Mouse (Mus musculus): ENCODE results near the gene Tmem150a. TPM values are rescaled to one million over a fixed set of nuclear protein-coding genes. Genes with fewer than 3 reads are reported as not detected.
A peak's percentile ranks its signal among the peaks of the same experiment; 100 is the strongest.

Gene Tmem150a
- 12.9 and 13.8 TPM in 2 replicates for polyA plus RNA-seq (2015; fragmentation: Nextera tagmentation; extraction: Ambion mirVana)

- Histone ChIP-seq H3K9ac (ENCODE audit: low read length) (peak within 1 kb of the TSS; percentile 81), H3K4me2 (ENCODE audit: low read depth, low read length) (peak within 1 kb of the TSS; percentile 88), H3K9me3 (replicated peaks; ENCODE audit: control insufficient read depth, low read length) (no peaks in the 10 kb centered on the region), H3K27me3 (ENCODE audit: control insufficient read depth, insufficient read depth, low read length) (no peaks in the 10 kb centered on the region), H3K4me3 (ENCODE audit: low read length) (peak within 1 kb of the TSS; percentile 70), H3K36me3 (ENCODE audit: control insufficient read depth, insufficient read depth) (peaks cover 14% of the 10 kb centered on the region), H3K4me1 (ENCODE audit: control insufficient read depth, insufficient read depth, low read length) (peaks cover 21% of the 10 kb centered on the region), H3K27ac (ENCODE audit: low read length) (peak within 1 kb of the TSS; percentile 38)
- under 1% methylated on average over 71 of the region's 71 CpGs for WGBS
- peak; percentile 92 for ATAC-seq (replicated peaks; ENCODE audit: extremely low read depth, insufficient read depth, low FRiP score)
These were observed at the start of gene Tmem150a for GRCm38 (mm10) chr6:72355066-72355911. Tmem150a (plus strand) TSS chr6:72355447.

- no peak for ATAC-seq (replicated peaks; ENCODE audit: extremely low read depth, insufficient read depth, low FRiP score)
- 88% methylated on average over 3 of the region's 3 CpGs for WGBS
- Histone ChIP-seq H3K9me3 (replicated peaks; ENCODE audit: control insufficient read depth, low read length) (no peaks in the 10 kb centered on the region), H3K4me2 (ENCODE audit: low read depth, low read length) (no peak overlapping the region), H3K27ac (ENCODE audit: low read length) (no peak overlapping the region), H3K4me1 (ENCODE audit: control insufficient read depth, insufficient read depth, low read length) (peaks cover 18% of the 10 kb centered on the region), H3K9ac (ENCODE audit: low read length) (no peak overlapping the region), H3K36me3 (ENCODE audit: control insufficient read depth, insufficient read depth) (no peaks in the 10 kb centered on the region), H3K27me3 (ENCODE audit: control insufficient read depth, insufficient read depth, low read length) (no peaks in the 10 kb centered on the region), H3K4me3 (ENCODE audit: low read length) (no peak overlapping the region)
These were observed 43.0 kb upstream of the Tmem150a start for GRCm38 (mm10) chr6:72312198-72312597.

- H3K4me2 ChIP-seq (ENCODE audit: low read depth, low read length): peak overlapping the region; percentile 4; the same call in 1 of the 2 replicates
- no peaks in the 10 kb centered on the region for H3K9me3 ChIP-seq (replicated peaks; ENCODE audit: control insufficient read depth, low read length)
- WGBS: 55% methylated on average over 11 of the region's 11 CpGs
- H3K4me3 ChIP-seq (ENCODE audit: low read length): no peak overlapping the region
- peaks cover 18% of the 10 kb centered on the region for H3K4me1 ChIP-seq (ENCODE audit: control insufficient read depth, insufficient read depth, low read length)
- H3K36me3 ChIP-seq (ENCODE audit: control insufficient read depth, insufficient read depth): peaks cover 7% of the 10 kb centered on the region; the same call in 1 of the 2 replicates
- no peaks in the 10 kb centered on the region for H3K27me3 ChIP-seq (ENCODE audit: control insufficient read depth, insufficient read depth, low read length)
- peak; percentile 68 for ATAC-seq (replicated peaks; ENCODE audit: extremely low read depth, insufficient read depth, low FRiP score)
- H3K9ac ChIP-seq (ENCODE audit: low read length): peak overlapping the region; percentile 32; the same call in 1 of the 2 replicates
- peak overlapping the region; percentile 80 for H3K27ac ChIP-seq (ENCODE audit: low read length)
These were observed 42.0 kb upstream of the Tmem150a start for GRCm38 (mm10) chr6:72313124-72313867.

- Histone ChIP-seq H3K9ac (ENCODE audit: low read length) (no peak overlapping the region), H3K9me3 (replicated peaks; ENCODE audit: control insufficient read depth, low read length) (no peaks in the 10 kb centered on the region), H3K4me1 (ENCODE audit: control insufficient read depth, insufficient read depth, low read length) (peaks cover 18% of the 10 kb centered on the region), H3K4me3 (ENCODE audit: low read length) (no peak overlapping the region), H3K27me3 (ENCODE audit: control insufficient read depth, insufficient read depth, low read length) (no peaks in the 10 kb centered on the region), H3K4me2 (ENCODE audit: low read depth, low read length) (no peak overlapping the region), H3K27ac (ENCODE audit: low read length) (no peak overlapping the region; the same call in 1 of the 2 replicates), H3K36me3 (ENCODE audit: control insufficient read depth, insufficient read depth) (peaks cover 23% of the 10 kb centered on the region)
- WGBS: 66% methylated on average over 2 of the region's 2 CpGs
- no peak for ATAC-seq (replicated peaks; ENCODE audit: extremely low read depth, insufficient read depth, low FRiP score)
These were observed 39.9 kb upstream of the Tmem150a start for GRCm38 (mm10) chr6:72315384-72315783.

GRCm38 (mm10) chr6:72316044-72316443 lies 39.2 kb upstream of the Tmem150a start:
- H3K4me2 ChIP-seq (ENCODE audit: low read depth, low read length): no peak overlapping the region
- ATAC-seq (replicated peaks; ENCODE audit: extremely low read depth, insufficient read depth, low FRiP score): no peak
- no peak overlapping the region for H3K4me3 ChIP-seq (ENCODE audit: low read length)
- H3K27ac ChIP-seq (ENCODE audit: low read length): 0 out of 2 replicates have a peak overlapping the region, but pooled peaks have one; percentile 1
- no peaks in the 10 kb centered on the region for H3K27me3 ChIP-seq (ENCODE audit: control insufficient read depth, insufficient read depth, low read length)
- no peaks in the 10 kb centered on the region for H3K9me3 ChIP-seq (replicated peaks; ENCODE audit: control insufficient read depth, low read length)
- peaks cover 18% of the 10 kb centered on the region for H3K4me1 ChIP-seq (ENCODE audit: control insufficient read depth, insufficient read depth, low read length)
- H3K36me3 ChIP-seq (ENCODE audit: control insufficient read depth, insufficient read depth): peaks cover 30% of the 10 kb centered on the region
- H3K9ac ChIP-seq (ENCODE audit: low read length): no peak overlapping the region
- WGBS: 39% methylated on average over 1 of the region's 1 CpGs

- WGBS: 75% methylated on average over 5 of the region's 5 CpGs
- Histone ChIP-seq H3K4me1 (ENCODE audit: control insufficient read depth, insufficient read depth, low read length) (peaks cover 9% of the 10 kb centered on the region), H3K4me2 (ENCODE audit: low read depth, low read length) (no peak overlapping the region), H3K27me3 (ENCODE audit: control insufficient read depth, insufficient read depth, low read length) (no peaks in the 10 kb centered on the region), H3K27ac (ENCODE audit: low read length) (no peak overlapping the region), H3K4me3 (ENCODE audit: low read length) (no peak overlapping the region), H3K9ac (ENCODE audit: low read length) (no peak overlapping the region), H3K9me3 (replicated peaks; ENCODE audit: control insufficient read depth, low read length) (no peaks in the 10 kb centered on the region), H3K36me3 (ENCODE audit: control insufficient read depth, insufficient read depth) (peaks cover 44% of the 10 kb centered on the region)
- ATAC-seq (replicated peaks; ENCODE audit: extremely low read depth, insufficient read depth, low FRiP score): no peak
These were observed 36.8 kb upstream of the Tmem150a start for GRCm38 (mm10) chr6:72318440-72318839.

GRCm38 (mm10) chr6:72319019-72319418 lies 36.2 kb upstream of the Tmem150a start:
- Histone ChIP-seq H3K4me2 (ENCODE audit: low read depth, low read length) (no peak overlapping the region), H3K27ac (ENCODE audit: low read length) (no peak overlapping the region), H3K9me3 (replicated peaks; ENCODE audit: control insufficient read depth, low read length) (no peaks in the 10 kb centered on the region), H3K4me1 (ENCODE audit: control insufficient read depth, insufficient read depth, low read length) (peaks cover 5% of the 10 kb centered on the region; the same call in 1 of the 2 replicates), H3K27me3 (ENCODE audit: control insufficient read depth, insufficient read depth, low read length) (no peaks in the 10 kb centered on the region), H3K4me3 (ENCODE audit: low read length) (no peak overlapping the region), H3K9ac (ENCODE audit: low read length) (no peak overlapping the region), H3K36me3 (ENCODE audit: control insufficient read depth, insufficient read depth) (peaks cover 47% of the 10 kb centered on the region)
- WGBS: 62% methylated on average over 11 of the region's 11 CpGs
- 0 out of 2 replicates have a peak, but pooled peaks have one; percentile 19 for ATAC-seq (replicated peaks; ENCODE audit: extremely low read depth, insufficient read depth, low FRiP score)

GRCm38 (mm10) chr6:72322936-72323335 lies 32.3 kb upstream of the Tmem150a start:
- H3K4me2 ChIP-seq (ENCODE audit: low read depth, low read length): no peak overlapping the region
- no peak overlapping the region for H3K9ac ChIP-seq (ENCODE audit: low read length)
- 94% methylated on average over 3 of the region's 3 CpGs for WGBS

More at GRCm38 (mm10) chr6:72322936-72323335, 32.3 kb upstream of the Tmem150a start:
- Histone ChIP-seq H3K27ac (ENCODE audit: low read length) (no peak overlapping the region), H3K4me3 (ENCODE audit: low read length) (no peak overlapping the region), H3K36me3 (ENCODE audit: control insufficient read depth, insufficient read depth) (peaks cover 66% of the 10 kb centered on the region), H3K4me1 (ENCODE audit: control insufficient read depth, insufficient read depth, low read length) (no peaks in the 10 kb centered on the region), H3K9me3 (replicated peaks; ENCODE audit: control insufficient read depth, low read length) (no peaks in the 10 kb centered on the region), H3K27me3 (ENCODE audit: control insufficient read depth, insufficient read depth, low read length) (no peaks in the 10 kb centered on the region)
- ATAC-seq (replicated peaks; ENCODE audit: extremely low read depth, insufficient read depth, low FRiP score): no peak
